Mouse (Mus musculus): ENCODE measurements around the gene Foxe1. TPM values are rescaled to one million over a fixed set of nuclear protein-coding genes. Genes with fewer than 3 reads are reported as not detected.
A peak's percentile ranks its signal among the peaks of the same experiment; 100 is the strongest.

Gene Foxe1
- polyA plus RNA-seq, 1 experiment from 2014 or later = 0.09 TPM

DNA sequence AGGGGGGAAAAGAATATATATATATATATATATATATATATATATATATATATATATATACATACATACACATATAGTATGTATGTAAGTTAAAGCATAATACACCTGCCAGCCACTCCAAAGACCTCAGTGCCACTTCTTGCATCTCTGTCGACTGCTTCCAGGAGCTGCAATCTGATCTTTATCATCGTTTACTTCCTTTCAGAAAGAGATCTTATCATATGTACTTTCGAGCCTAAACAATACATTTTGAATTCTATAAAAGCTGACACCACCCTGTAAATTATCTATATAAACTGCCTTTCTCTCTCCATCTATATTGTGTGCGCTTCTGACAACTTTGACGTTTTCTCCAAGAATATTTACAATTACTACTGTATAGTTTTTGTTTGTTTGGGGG lies 45.1 kb downstream of the Foxe1 start:
- H3K9me3 ChIP-seq (replicated peaks) = no peaks in the 10 kb centered on the region
- H3K4me3 ChIP-seq = peak overlapping the region; percentile 64
- H3K9ac ChIP-seq = peak overlapping the region; percentile 76; the same call in 1 of the 2 replicates
- H3K4me1 ChIP-seq = peaks cover 6% of the 10 kb centered on the region; the same call in 1 of the 2 replicates
- ATAC-seq (ENCODE audit: low FRiP score) = no peak
- 45% methylated on average over 5 of the region's 5 CpGs for WGBS
- peaks cover 17% of the 10 kb centered on the region for H3K36me3 ChIP-seq
- peak overlapping the region; percentile 57 for H3K4me2 ChIP-seq (replicated peaks)
- H3K27ac ChIP-seq = no peak overlapping the region
- H3K27me3 ChIP-seq = no peaks in the 10 kb centered on the region

DNA sequence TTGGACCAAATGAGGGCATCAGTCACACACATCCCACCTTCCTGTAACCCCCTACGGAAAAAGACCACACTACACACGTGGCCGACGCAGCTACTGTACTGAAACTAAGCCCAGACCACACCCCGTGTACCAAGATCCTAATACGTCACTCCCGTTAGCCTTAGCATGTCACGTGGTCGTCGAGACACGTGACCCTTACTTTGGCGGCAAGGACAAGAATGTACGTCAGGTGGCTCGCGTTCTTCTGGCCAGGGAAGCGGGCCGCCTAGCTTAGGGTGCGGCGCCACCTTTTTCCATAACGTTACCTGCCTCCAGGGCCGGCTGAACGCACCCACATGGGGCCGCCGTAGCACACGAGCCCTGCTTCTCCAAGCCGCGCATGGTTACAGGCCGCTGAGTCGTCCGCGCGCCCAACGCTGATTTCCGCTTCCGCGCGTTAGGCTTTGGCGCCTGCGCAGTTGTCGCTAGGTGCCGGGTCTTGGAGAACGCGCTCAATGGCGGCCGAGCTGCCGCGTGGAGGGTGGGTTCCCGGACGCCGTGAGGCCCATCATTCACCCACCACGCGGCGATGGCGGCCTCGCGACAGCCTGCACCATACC lies 45.7 kb downstream of the Foxe1 start, which contains the start of gene Trmo:
TSS of gene Trmo (minus strand) at position 425 of the 599 bp plus-strand sequence.
- peak within 1 kb of the TSS; percentile 89 for H3K27ac ChIP-seq
- peak; percentile 98 for ATAC-seq (ENCODE audit: low FRiP score)
- no peaks in the 10 kb centered on the region for H3K27me3 ChIP-seq
- H3K36me3 ChIP-seq = peaks cover 17% of the 10 kb centered on the region
- H3K9ac ChIP-seq = peak within 1 kb of the TSS; percentile 76
- peak within 1 kb of the TSS; percentile 64 for H3K4me3 ChIP-seq
- peak within 1 kb of the TSS; percentile 57 for H3K4me2 ChIP-seq (replicated peaks)
- peaks cover 6% of the 10 kb centered on the region; the same call in 1 of the 2 replicates for H3K4me1 ChIP-seq
- no peaks in the 10 kb centered on the region for H3K9me3 ChIP-seq (replicated peaks)
- under 1% methylated on average over 56 of the region's 56 CpGs for WGBS

DNA sequence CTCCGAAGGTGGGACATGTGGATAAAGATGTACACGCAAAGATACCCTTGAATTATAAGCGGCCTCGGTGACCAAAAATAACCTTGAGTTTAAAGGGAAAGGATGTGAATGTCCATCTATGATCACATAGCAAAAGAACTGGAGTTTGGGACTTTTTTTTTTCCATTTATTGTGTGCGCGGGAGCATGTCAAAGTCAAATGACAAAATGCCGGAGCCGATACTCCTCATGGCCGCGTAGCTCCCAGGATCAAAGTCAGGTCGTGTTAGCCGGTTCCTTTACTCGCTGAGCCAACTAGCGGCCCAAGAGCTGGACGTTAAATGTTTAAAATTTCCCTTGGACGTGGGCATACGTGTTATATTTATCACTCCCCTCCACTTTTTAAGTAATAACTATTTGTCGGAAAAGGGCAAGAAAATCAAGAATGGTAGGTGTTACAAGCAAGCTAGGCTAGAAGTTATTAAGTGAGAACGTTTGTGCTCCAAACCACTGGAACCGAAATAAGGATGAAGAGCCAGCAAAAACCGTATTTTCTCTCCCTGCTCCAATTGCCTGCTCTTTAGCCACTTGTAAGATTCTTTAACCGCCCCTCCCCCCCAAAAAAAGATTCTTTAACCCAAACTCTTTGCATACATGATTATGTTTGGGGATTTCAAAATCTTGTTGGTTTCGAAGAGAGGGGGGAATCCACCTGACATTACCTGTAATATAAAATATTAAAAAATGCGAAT lies 46.4 kb downstream of the Foxe1 start:
- Histone ChIP-seq H3K27ac (peak overlapping the region; percentile 89), H3K9ac (peak overlapping the region; percentile 76), H3K27me3 (no peaks in the 10 kb centered on the region), H3K9me3 (replicated peaks) (no peaks in the 10 kb centered on the region), H3K4me1 (peaks cover 6% of the 10 kb centered on the region; the same call in 1 of the 2 replicates), H3K36me3 (peaks cover 13% of the 10 kb centered on the region; the same call in 1 of the 2 replicates), H3K4me3 (peak overlapping the region; percentile 64), H3K4me2 (replicated peaks) (peak overlapping the region; percentile 57)
- ATAC-seq (ENCODE audit: low FRiP score) = no peak
- 3% methylated on average over 24 of the region's 24 CpGs for WGBS

DNA sequence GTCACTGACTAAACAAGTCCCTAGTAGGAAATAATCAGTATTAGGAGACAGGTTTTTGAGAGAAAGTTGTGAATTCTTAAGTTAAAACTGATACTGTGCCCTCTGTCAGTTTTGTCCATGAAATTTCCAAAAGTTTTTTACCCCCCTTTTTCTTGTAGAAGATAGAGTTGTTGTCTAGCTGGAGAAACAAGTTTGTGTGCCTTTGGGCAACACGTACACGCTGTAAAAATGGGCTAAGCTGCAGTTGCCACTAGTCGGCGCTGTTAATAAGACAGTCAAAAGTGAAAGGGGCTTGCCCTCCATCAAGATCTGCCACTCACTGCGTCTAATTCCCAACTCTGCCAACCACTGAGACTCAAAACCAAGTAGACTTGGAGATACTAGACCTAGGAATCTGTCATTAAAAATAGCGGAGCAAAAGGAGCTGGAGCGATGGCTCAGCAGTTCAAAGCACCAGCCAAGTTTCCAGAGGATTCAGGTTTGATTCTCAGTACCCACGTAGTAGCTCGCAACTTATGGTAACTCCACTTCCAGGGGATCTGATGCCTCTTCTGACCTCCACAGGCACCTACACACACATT lies 47.1 kb downstream of the Foxe1 start:
- 22% methylated on average over 9 of the region's 9 CpGs for WGBS
- H3K27me3 ChIP-seq = no peaks in the 10 kb centered on the region
- H3K4me2 ChIP-seq (replicated peaks) = peak overlapping the region; percentile 57
- no peak overlapping the region for H3K27ac ChIP-seq
- no peaks in the 10 kb centered on the region for H3K9me3 ChIP-seq (replicated peaks)
- peaks cover 6% of the 10 kb centered on the region; the same call in 1 of the 2 replicates for H3K36me3 ChIP-seq
- H3K4me3 ChIP-seq = no peak overlapping the region
- H3K9ac ChIP-seq = no peak overlapping the region
- no peak for ATAC-seq (ENCODE audit: low FRiP score)
- H3K4me1 ChIP-seq = peaks cover 6% of the 10 kb centered on the region; the same call in 1 of the 2 replicates

DNA sequence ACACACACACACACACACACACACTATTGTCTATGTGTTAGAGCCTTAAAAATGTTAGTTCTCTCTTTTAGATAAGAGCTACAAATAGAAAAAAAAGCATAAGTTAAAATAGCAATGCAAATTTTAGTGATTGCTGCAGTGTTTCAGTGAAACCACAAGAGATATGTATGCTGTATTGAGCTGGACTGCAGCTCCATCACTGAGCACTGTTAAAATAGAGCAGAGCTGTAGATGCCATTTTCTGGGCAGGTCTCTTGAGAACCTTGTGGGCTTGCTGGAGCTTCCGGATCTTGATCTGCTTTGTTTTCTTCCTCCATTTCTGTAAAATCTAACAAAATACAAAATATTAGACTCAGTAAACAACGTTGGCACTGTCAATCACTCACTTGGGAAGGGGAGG lies 51.0 kb downstream of the Foxe1 start:
- Histone ChIP-seq H3K4me3 (no peak overlapping the region), H3K4me1 (peaks cover 4% of the 10 kb centered on the region; the same call in 1 of the 2 replicates), H3K4me2 (replicated peaks) (no peak overlapping the region), H3K9ac (no peak overlapping the region), H3K27ac (no peak overlapping the region), H3K36me3 (no peaks in the 10 kb centered on the region), H3K27me3 (no peaks in the 10 kb centered on the region), H3K9me3 (replicated peaks) (no peaks in the 10 kb centered on the region)
- no peak for ATAC-seq (ENCODE audit: low FRiP score)
- 81% methylated on average over 2 of the region's 2 CpGs for WGBS

DNA sequence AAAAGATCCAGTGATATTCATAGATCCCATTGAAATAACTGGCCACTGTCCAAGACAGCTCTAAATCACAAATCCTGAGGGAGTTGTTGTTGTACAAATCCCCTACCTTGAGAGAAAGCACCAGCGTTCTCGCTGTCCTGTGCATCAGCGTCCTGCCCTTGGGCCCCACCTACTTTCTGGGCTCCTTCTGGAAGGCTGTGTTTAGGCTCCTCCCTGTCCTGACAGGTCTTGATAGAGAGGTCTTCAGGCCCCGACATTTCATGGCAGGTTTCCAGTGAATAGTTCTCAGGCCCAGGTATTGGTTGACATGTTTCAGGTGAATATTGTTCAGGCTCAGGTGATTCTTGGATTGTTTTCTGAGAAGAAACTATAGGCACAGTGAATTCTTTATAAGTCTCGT lies 52.3 kb downstream of the Foxe1 start:
- H3K9ac ChIP-seq = no peak overlapping the region
- H3K4me3 ChIP-seq = no peak overlapping the region
- 37% methylated on average over 5 of the region's 5 CpGs for WGBS
- H3K27ac ChIP-seq = no peak overlapping the region
- H3K36me3 ChIP-seq = no peaks in the 10 kb centered on the region
- no peaks in the 10 kb centered on the region for H3K27me3 ChIP-seq
- no peaks in the 10 kb centered on the region for H3K4me1 ChIP-seq
- 0 out of 2 replicates have a peak, but pooled peaks cover 5% of the 10 kb centered on the region for H3K9me3 ChIP-seq (replicated peaks)
- H3K4me2 ChIP-seq (replicated peaks) = no peak overlapping the region
- no peak for ATAC-seq (ENCODE audit: low FRiP score)

Other genes with a start within 250 kb of the Foxe1 start
- gene Ncbp1, start 205.0 kb upstream of the Foxe1 start, polyA plus RNA-seq (2016; fragmentation: Nextera tagmentation; extraction: Ambion mirVana) = 102 and 105 TPM in 2 replicates
- gene Tstd2, start 204.9 kb upstream of the Foxe1 start, polyA plus RNA-seq (2016; fragmentation: Nextera tagmentation; extraction: Ambion mirVana) = 55.6 and 56.1 TPM in 2 replicates
- gene Xpa, start 147.3 kb upstream of the Foxe1 start, polyA plus RNA-seq (2016; fragmentation: Nextera tagmentation; extraction: Ambion mirVana) = 31.3 and 33.1 TPM in 2 replicates
- gene Trmo, start 45.8 kb downstream of the Foxe1 start, polyA plus RNA-seq (2016; fragmentation: Nextera tagmentation; extraction: Ambion mirVana) = 8.1 and 9.0 TPM in 2 replicates
- 2.4 and 4.3 TPM in 2 replicates for gene Hemgn, start 69.9 kb downstream of the Foxe1 start, polyA plus RNA-seq (2016; fragmentation: Nextera tagmentation; extraction: Ambion mirVana)
- 207 and 211 TPM in 2 replicates for gene Anp32b, start 107.3 kb downstream of the Foxe1 start, polyA plus RNA-seq (2016; fragmentation: Nextera tagmentation; extraction: Ambion mirVana)
- 74.3 and 76.5 TPM in 2 replicates for gene Nans, start 145.6 kb downstream of the Foxe1 start, polyA plus RNA-seq (2016; fragmentation: Nextera tagmentation; extraction: Ambion mirVana)
- gene Trim14, start 192.5 kb downstream of the Foxe1 start, polyA plus RNA-seq (2016; fragmentation: Nextera tagmentation; extraction: Ambion mirVana) = 0.95 and 1.7 TPM in 2 replicates